Mouse (Mus musculus) ES-E14 (cell line): Measurements from ENCODE around the gene 1190005I06Rik.

Experiments used
- CHD2 ChIP-seq: IDR thresholded peaks from 2 replicates; pipeline ENCODE4 v1.6.1; 2014; ENCODE audit warnings: mild to moderate bottlenecking, low read depth, low read length, inconsistent platforms
- ZC3H11A ChIP-seq: IDR thresholded peaks from 2 replicates; pipeline ENCODE4 v1.6.1; 2012; ENCODE audit warnings: low read depth, mild to moderate bottlenecking, inconsistent platforms, low read length, borderline replicate concordance
- ZNF384 ChIP-seq: IDR thresholded peaks from 2 replicates; pipeline ENCODE4 v1.6.1; 2012; ENCODE audit warnings: low read depth, low read length, inconsistent platforms

GRCm38 (mm10) chr8:120667561-120668373 is 20.3 kb upstream of the 1190005I06Rik start, which contains the start of the genes Gm27021 and Cox4i1:
- TF ChIP-seq ZNF384 (no peak), ZC3H11A (no peak), CHD2 (peak; percentile 79)
